Mouse (Mus musculus): ENCODE results near the gene Ppp1r13l.

The Ppp1r13l gene

DNA sequence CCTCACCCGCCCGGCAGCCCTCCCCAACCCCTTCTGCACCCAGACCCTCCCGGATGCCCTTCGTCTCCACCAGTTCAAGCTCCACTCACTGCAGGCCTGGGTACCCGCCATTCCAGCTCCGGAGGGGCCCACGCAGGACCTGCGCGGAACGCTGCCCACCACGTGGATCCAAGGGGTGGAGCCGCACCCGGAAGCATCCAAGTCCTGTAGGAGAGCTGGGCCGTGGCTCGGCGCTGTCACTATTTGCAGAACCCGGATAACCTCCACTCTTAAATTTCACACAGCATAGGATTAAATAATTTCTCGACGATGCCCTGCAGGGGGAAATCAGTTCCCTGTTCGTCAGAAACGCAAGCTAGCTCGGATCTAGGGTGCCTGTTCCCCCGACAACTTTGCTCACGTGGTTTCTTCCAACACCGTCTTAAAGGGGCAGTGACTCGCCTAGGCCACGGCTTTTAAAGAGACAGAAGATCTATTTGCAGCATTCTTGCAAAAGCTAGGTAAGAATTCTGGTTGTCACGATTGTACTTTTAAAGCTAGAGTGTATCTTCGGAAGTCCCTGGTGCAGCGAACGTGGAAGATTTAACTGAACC, at the start of gene Ppp1r13l, which contains the start of gene Cd3eap:
TSS of gene Ppp1r13l (plus strand) at position 451 of the 593 bp plus-strand sequence.
TSS of gene Cd3eap (minus strand) at position 185 of the 593 bp plus-strand sequence.
- peak; percentile 86 for DNase-seq (ENCODE audit: low read depth, low spot score)

DNA sequence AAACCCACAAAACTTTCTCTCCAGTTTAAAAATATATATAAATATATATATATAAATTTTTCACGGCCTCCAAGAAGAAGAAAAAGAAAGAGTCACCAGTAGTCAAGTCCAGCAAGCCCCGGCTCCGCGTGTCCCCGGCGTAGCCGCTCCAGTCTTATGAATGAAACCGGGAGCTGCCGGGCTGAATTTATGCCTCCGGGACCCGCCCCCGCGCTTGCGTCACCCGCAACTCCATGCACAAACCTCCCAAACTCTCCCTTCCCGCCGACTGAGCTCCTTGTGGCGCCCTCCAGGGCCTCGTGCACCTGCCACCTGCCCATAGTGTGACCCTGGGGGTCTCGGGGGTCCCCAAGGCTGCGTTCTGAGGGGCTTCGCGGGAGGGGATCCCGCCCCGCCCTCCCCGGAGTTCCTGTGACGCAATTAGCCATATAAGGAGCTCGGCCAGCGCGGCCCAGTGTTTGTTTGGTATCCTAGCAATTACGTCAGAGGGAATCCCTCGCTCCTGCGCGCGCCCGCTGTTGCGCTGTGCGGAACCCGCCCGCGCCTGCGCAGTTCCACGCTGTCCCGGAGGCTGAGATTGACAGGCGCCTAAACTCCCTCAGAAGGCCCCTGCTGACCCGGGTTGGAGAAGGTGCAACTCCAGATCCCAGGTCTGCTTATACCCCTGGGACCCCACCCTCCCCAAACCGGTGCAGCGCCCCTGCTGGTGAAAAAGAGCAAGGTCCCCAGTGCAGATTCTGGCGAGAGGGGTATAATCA, 49.5 kb upstream of the Ppp1r13l start, which contains the start of gene Fosb:
TSS of gene Fosb (minus strand) at position 168 of the 758 bp plus-strand sequence.
- peak; percentile 97 for DNase-seq (ENCODE audit: low read depth, low spot score)

- DNase-seq (ENCODE audit: low read depth, low spot score): no peak
These were observed 47.6 kb upstream of the Ppp1r13l start for GRCm38 (mm10) chr7:19311991-19312390.

GRCm38 (mm10) chr7:19314033-19314432, 45.5 kb upstream of the Ppp1r13l start:
- DNase-seq (ENCODE audit: low read depth, low spot score): no peak

- no peak for DNase-seq (ENCODE audit: low read depth, low spot score)
These were observed 42.9 kb upstream of the Ppp1r13l start for GRCm38 (mm10) chr7:19316451-19317161.

- no peak for DNase-seq (ENCODE audit: low read depth, low spot score)
These were observed 41.3 kb upstream of the Ppp1r13l start for GRCm38 (mm10) chr7:19318201-19318600.

DNA sequence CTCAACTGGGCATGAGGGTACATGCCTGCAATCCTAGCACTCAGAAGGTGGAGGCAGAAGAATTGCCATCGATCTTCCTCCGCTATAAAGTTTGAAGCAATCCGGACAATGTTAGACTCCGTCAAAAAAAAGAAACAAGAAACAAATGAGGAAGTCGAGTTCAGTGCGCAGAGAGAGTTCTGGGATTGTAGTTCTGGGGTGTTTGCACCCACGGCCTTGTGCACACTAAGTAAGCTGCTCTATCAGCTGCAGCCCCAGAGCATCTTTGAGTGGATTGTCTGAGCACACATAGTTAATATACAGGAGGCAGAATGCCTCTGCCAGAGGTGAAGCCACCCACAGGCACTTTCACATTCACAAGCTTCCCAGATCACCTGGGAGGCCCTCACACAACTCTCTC, 40.9 kb upstream of the Ppp1r13l start:
- no peak for DNase-seq (ENCODE audit: low read depth, low spot score)

DNA sequence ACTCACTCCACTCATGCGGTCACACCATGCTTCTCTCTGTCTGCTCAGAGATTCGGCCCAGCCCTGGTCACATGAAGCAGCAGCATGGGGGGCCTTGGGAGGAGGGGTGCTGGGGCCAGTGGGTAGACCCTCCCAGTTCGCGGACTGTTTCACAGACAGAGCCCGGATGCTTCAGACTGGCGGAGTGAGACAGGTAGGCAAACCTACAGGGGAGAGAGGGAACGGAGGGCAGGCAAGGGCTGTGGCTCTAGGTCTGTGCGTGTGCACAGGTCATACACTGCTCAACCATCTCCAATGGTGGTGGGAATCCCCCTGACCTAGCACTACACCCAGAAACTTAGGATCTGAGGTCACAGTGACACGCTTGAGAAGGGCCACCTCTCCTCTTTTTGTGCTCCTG, 40.1 kb upstream of the Ppp1r13l start:
- no peak for DNase-seq (ENCODE audit: low read depth, low spot score)

DNA sequence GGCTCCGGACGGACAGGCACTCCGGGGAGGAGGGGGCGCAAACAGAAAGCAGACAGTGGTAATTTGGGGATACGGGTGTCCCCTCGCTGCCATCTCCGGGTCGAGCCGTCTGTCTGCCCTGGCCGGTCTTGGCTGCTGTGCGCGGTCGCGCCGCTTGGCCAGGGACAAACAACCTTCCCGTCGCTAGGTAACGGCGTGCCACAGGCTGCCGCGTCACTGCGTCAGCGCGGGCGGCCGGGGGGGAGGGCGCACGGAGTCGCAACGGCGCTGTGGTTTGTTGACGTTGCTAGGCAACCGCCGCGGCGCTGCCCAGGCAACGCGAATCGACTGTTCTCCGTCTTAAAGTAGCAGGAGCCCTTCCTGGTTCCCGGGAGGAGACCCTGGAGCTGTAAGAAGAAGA, 39.6 kb upstream of the Ppp1r13l start:
- DNase-seq (ENCODE audit: low read depth, low spot score): peak; percentile 95

GRCm38 (mm10) chr7:19320637-19321036, 38.9 kb upstream of the Ppp1r13l start:
- no peak for DNase-seq (ENCODE audit: low read depth, low spot score)

- no peak for DNase-seq (ENCODE audit: low read depth, low spot score)
These were observed 38.1 kb upstream of the Ppp1r13l start for GRCm38 (mm10) chr7:19321464-19321863.

GRCm38 (mm10) chr7:19322489-19322888, 37.1 kb upstream of the Ppp1r13l start:
- DNase-seq (ENCODE audit: low read depth, low spot score): no peak

DNA sequence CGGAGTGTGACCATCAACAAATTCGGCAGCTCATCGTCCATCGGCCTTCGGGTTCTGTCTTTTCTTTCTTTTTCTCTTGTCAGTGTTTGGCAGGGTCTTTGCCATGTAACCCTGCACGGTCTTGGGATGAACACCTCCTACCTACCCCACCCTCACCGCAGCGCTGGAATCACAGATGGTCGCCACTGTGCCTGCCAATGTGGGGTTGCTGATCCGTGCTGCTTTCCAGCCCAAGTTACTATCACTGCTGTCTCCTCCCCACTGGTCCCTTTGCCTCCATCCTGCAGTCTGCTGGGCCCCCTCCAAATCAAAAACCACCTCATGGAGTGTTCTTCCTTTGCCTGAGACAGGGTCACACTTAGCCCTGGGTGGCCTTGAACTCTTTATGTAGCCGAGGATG, 35.3 kb upstream of the Ppp1r13l start:
- no peak for DNase-seq (ENCODE audit: low read depth, low spot score)

GRCm38 (mm10) chr7:19325262-19326199, 34.0 kb upstream of the Ppp1r13l start:
- DNase-seq (ENCODE audit: low read depth, low spot score): no peak

DNA sequence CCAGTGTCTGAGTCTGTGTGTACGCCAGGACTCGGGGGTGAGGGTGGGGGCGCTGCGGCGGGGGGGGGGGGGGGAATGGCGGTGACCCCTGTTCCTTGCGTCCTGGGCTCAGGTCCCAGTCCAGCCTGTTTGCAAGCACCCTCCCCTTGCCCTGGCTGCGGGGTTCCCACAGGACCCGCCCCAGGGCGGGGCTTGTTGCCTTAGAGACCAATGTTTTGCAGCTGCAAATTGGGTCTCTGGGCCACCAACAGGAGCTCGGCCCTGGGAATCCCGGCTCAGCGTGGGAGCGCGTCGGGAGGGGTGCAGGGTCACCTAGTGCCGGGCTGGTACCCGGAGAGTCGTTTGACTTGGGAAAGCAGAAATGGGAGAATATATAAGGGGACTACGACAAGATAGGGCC, 33.2 kb upstream of the Ppp1r13l start:
- peak; percentile 78 for DNase-seq (ENCODE audit: low read depth, low spot score)

DNA sequence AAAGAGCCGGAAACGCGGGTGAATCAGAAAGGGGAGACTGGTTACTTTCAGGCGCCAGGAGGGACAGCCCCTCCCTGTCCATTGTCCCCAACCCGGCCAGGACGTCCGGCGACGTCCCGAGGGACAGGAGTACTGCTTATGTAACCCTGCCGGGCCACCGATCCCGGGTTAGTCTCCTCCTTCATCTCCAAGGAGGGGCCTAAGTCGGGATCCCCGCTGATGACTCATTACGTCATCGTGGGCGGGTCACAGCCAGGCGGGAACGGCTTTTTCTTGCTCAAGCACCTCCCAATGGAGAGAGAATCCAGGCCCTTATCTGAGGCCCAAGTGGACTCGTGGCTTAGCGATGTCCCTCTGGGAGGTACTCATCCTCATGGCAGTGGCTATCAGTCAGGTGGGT, 32.4 kb upstream of the Ppp1r13l start:
- DNase-seq (ENCODE audit: low read depth, low spot score): peak; percentile 81

- DNase-seq (ENCODE audit: low read depth, low spot score): no peak
These were observed 31.8 kb upstream of the Ppp1r13l start for GRCm38 (mm10) chr7:19327782-19328181.

- DNase-seq (ENCODE audit: low read depth, low spot score): peak; percentile 63
These were observed 31.1 kb upstream of the Ppp1r13l start for GRCm38 (mm10) chr7:19328425-19328824.

GRCm38 (mm10) chr7:19331910-19332309, 27.6 kb upstream of the Ppp1r13l start:
- no peak for DNase-seq (ENCODE audit: low read depth, low spot score)

DNA sequence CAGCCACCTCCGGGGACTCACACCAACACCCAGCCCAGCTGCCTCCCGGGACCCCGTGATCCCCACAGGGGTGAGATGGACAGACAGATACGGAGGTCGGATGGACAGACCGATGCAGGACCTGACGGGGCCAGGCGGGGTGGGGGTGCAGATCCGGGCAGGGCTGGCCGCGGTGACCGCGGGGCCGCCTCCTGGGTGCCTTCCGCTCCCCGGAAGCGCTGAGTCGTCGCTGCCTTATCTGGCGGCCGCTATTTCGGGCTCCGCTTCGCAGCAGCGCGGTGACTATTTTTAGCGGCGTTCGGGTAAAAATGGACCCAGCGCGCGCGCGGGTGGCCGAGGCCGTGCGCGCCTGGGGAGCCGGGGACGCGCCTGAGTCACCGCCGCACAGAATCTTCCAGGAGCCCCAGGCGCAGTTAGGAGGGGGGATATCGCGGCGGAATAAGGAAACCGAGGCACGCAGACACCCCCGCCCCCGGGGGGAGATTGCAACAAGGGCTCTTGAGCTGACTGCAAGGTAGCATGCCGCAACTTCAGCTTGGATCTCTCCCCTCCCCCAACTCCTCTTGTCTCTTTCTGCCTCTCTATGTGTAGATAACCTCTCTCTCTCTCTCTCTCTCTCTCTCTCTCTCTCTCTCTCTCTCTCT, 26.7 kb upstream of the Ppp1r13l start:
- DNase-seq (ENCODE audit: low read depth, low spot score): no peak

DNA sequence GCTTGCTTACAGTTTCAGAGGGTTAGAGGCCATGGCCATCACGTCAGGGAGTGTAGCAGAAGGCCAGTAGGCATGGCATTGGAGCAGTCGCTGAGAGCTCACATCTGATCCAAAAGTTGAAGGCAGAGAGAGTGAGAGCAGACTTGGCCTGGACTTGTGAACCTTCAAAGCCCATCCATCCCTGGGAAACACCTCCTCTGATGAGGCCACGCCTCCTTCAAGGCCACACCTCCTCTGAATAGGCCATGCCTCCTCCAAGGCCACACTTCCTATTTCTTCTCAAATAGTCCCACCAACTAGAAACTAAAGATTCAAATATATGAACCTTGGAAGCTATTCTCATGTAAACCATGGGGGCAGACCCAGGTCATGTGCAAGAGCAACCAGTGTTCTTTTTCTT, 24.0 kb upstream of the Ppp1r13l start:
- peak; percentile 60 for DNase-seq (ENCODE audit: low read depth, low spot score)
